Mouse (Mus musculus): ENCODE measurements around the gene Asic2.

Asic2 gene

DNA sequence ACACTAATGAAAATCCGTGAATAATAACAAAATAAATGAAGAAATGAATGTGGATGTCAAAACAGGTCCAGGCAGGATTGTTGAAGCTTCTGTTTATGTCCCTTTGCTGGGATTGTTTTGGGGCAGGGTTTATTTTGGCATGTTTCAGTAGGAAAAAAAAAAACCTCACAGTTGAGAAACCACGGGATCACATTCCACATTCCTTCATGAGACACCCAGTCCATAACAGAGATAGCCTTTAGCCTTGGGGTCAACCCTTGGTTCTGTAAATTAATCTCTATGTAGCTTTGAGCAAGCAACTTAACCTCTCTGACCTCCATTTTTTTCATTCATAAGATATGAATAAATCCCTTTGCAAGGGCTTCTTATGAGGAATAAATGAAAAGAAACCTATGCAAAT lies 127.3 kb downstream of the Asic2 start:
- DNase-seq (ENCODE audit: low spot score) = no peak

DNA sequence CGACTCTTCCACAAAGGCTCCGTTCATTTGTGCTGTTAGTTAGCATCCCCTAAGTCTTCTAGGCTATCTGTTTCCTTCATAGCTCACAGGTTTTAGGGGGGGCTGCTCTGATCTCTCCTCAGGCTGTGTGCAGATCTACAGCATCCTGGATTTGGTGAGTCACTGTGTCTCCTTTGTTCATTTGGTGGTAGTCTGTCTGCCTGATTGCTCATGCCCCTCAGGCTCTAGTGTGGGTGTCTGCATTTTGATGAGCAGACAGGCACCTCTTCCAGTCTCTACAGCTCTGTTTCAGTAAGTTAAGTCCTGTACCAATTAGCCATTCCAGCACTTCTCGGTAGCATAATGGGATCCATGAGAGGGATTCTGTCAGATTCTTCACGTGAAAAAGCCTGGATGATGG lies 129.8 kb downstream of the Asic2 start:
- DNase-seq (ENCODE audit: low spot score) = no peak

DNA sequence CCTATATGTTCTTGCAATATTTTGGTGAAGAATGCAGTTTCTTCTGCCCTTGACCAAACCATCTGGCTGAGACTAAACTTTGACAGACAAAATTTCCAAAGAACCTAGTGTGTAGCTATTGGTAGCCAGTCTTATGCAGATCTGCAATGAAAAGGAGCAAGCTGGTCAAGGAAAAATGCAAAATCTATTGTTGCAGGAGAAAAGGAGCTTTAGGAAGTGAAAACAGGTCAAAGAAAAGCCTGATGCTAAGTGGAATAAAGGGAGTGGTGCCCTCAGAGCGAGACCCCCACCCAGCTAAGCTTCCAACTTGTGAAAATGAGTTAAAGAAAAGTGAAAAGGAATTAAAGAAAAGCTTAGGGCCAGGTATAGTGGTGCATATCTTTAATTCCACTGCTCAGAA lies 135.9 kb downstream of the Asic2 start:
- DNase-seq (ENCODE audit: low spot score) = no peak

DNA sequence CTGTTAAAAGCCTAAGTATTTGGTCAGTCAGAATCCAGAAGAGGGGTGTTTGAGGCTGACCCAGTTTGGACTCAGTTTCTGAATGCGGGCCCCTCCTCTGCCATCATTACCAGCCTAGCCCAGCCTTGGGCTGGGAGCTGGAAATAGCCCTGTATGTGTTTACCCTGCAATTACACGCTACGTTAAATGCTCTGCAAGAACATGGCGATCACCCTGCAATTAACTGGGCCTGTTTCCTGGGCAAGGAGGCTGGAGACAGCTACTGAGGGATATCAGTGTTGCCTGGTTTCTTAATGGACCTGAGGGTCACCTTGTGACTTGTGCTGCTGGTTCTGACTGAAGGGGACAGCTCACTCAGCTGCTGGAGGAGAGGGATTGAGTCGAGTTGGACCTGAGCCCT lies 151.7 kb downstream of the Asic2 start:
- no peak for DNase-seq (ENCODE audit: low spot score)

- DNase-seq (ENCODE audit: low spot score) = no peak
These were observed 153.4 kb downstream of the Asic2 start for GRCm38 (mm10) chr11:81814816-81815215.

DNA sequence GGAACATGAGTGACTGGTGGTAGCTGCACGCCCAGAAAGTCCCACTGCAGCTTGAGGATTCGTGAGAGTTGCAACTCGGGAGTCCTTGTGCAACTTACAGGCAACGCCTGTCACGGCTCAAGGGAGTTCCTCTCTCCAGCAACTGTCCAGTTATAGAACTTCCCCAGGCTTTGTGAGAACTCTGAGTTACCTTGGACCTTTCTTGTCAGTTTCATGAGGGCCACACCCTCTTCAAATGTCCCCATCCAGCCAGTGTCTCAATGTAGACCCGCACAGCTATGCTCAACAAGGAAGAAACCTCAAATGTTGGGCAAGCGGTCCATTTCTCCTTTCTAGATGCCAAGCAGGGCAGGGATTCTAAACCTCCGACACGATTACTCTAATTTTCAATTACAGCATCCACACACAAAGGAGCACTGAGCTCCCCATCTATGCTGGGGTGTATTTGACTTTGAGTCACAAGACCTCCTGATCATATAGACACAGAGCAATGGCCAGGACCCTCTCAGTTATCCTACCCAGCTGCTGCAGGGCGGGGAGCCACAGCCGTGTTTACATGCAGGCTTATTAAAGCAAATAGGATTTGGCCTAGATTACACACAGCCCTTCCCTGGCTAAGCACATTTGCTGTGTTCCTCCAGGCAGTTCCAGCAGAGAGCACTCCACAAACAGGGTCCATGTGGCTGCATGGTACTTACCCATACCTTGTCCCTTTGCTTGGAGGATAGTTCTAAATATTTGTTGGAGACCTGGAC lies 161.2 kb downstream of the Asic2 start:
- DNase-seq (ENCODE audit: low spot score) = no peak

DNA sequence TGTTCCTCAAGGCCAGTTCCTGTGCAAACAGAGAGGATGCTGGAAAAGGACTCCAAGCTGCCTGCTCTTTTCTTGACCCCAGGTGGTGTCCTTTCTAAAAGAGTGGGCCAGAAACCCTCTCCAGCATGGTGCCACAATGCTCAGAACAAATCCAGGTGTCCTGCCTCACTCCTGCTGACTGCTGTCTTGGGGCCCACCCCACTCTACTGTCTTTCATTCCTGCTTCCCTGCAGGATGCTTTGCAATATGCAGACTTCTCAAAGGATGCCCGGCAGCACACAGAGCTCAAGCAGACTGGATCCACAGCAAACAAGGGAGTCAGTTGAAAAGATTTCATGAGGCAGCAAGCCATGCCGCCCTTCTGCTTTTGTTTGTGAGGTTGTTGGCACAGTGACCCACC lies 164.7 kb downstream of the Asic2 start:
- no peak for DNase-seq (ENCODE audit: low spot score)

DNA sequence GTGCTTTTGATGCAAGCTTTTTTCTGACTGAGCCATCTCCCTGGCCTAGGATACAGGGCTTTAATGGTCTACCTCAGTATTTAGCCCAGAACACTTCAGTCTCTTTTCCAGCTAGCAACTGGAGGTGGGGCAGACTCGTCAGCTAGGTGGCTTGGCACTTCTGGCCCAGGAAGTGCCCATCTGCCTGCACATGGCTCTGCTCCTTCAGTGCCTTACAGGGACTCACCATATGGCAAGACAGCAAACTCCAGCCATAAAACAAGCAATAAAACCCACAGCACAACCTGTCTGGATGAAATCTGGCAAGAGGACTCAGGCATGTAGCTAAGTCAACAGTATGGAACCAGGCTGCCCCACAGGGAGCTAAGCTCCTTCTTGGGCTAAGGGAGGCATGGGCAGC lies 165.6 kb downstream of the Asic2 start:
- no peak for DNase-seq (ENCODE audit: low spot score)

GRCm38 (mm10) chr11:81800899-81801298 lies 167.4 kb downstream of the Asic2 start:
- DNase-seq (ENCODE audit: low spot score) = no peak

DNA sequence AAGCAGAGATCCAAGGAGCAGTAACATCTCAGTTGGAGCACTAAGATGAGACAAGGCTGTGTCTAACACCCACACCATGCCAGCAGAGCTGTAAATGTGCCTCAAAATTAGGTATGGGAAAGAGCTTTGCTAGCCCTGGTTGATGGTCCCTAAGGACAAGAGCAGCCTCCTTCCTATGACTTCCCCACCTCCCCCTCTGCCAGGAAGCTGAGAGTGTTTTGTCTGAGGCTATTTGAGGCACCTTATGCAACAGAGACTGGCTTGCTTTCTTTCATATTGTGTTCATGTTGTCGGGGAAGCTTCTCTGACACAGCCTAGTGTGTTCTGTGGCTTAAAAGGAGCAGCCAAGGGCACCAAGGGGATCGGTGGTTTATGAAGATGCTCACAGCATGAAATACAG lies 174.7 kb downstream of the Asic2 start:
- DNase-seq (ENCODE audit: low spot score) = no peak

DNA sequence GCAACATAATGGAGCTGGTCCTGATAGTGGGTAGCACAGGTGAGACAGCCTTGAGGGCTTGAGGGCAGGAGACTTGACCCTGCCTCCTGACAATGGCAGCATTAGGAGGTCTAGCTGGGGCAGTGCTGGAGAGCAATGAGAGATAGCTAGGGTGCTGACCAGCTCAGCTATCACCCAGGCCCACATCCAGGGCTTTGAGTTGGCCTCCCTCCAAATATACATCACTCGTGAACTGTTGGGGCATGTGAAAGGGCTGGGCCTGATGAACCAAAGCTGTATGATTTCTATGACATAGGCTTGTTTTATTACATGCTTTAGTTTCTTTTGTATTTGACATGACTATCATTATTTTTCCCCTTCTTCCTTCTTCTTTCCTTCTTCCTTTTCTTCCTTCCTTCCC lies 176.7 kb downstream of the Asic2 start:
- no peak for DNase-seq (ENCODE audit: low spot score)

DNA sequence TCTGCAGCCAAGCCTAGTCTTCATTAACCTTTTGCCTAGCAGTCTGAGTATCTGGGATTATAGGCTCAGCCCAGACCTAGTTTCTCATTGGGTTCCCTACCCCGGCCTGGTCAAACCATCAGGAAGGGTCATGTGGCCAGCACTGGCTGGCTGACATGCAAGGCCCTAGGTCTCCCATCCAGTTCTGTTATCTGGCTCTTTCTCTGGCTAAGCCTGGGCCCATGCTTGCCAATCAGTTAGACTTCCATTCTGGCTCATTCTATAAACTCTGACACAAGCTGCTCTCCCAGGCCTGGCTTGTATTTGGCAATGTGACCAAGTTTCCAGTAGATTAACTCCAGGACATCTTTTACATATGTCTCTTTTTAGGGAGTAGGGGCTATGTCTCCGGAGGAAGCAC lies 187.7 kb downstream of the Asic2 start:
- DNase-seq (ENCODE audit: low spot score) = no peak

DNA sequence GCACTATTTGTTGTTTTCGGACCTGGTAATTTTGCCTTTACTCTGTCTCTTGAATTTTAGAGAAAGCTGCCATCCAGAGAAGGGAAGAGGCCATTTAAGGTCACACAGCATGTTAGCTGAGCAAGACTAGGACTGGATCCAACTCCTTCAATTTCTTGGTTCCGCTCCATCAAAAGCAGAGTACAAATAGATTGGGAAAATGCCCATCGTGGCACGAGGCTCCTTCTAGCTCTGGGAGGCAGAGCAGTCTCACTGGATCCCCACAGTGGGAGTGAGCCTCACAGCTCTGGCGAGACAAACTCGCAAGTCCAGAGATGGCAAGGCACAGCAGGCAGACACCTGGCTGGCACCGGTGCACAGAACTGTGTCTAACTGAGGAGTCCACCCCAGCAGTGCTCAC lies 188.4 kb downstream of the Asic2 start:
- peak; percentile 31 for DNase-seq (ENCODE audit: low spot score)

- no peak for DNase-seq (ENCODE audit: low spot score)
These were observed 196.9 kb downstream of the Asic2 start for GRCm38 (mm10) chr11:81771195-81771895.

DNA sequence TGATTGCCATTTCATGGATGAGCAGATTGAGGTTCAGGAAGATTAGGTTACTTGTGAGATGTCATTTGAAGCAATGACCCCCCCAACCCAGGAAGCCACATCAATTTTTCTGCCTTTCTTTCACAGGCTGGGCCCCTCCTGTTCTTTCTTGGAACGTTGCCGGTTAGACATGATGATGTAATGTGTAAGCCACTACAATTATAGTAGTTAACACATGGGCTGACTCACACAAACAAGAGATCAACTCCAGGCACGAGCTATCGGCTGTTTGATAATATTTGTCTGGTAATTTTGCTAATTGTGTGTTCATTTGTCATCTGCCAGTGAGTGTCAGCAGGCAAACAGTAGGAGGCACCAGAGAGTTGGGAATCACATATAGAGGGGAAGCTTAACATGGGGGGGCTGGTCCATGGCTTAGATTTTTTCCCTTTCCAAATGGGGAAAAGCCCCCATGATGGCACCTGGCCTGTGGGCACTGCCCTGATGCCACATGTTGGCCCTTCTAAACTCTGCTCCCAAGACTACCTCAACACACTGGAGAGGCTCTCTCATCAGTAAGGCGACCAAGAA lies 198.5 kb downstream of the Asic2 start:
- DNase-seq (ENCODE audit: low spot score) = no peak

- no peak for DNase-seq (ENCODE audit: low spot score)
These were observed 200.0 kb downstream of the Asic2 start for GRCm38 (mm10) chr11:81768305-81768704.

DNA sequence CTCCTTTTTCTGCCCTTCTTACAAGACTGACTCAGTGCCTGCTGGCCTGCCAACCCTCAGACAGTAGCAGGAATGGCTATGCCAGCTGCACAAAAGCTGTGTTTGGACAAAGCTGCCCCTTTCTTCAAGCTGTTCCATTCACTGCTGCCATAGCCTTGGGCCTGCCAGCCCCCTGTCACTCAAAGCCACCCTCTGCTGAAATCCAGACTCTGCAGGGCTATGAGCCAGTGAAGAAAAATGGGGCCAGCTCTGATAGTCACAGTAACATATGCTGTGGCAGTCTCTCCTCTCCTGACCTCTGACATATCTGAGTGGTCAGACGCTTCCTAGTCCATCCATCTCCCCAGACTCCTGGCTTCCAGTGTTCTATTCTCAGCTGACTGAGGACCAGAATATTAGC lies 200.5 kb downstream of the Asic2 start:
- DNase-seq (ENCODE audit: low spot score) = no peak

GRCm38 (mm10) chr11:81765288-81765687 lies 203.0 kb downstream of the Asic2 start:
- no peak for DNase-seq (ENCODE audit: low spot score)

DNA sequence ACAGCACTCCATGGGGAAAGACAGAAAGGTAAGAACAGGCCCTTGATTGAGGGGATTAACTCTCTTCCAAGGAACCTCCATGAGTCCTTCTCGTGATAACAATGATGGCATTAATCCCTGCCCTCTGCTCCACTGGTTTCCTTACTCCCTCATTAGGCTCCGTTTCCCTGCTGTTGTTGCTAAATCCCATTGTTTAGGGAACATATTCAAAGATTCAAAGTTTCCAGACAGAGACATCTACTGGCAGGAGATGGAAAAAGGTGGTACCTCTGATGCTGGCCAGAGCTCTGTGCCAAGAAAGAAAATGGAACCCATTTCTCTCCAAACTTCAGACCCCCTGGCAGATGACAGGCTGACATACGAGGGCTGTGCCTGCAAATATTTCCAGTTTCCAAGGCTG lies 203.5 kb downstream of the Asic2 start:
- DNase-seq (ENCODE audit: low spot score) = no peak

GRCm38 (mm10) chr11:81757221-81757620 lies 211.0 kb downstream of the Asic2 start:
- DNase-seq (ENCODE audit: low spot score) = no peak

- DNase-seq (ENCODE audit: low spot score) = no peak
These were observed 217.4 kb downstream of the Asic2 start for GRCm38 (mm10) chr11:81750876-81751275.

- no peak for DNase-seq (ENCODE audit: low spot score)
These were observed 218.2 kb downstream of the Asic2 start for GRCm38 (mm10) chr11:81750016-81750415.

DNA sequence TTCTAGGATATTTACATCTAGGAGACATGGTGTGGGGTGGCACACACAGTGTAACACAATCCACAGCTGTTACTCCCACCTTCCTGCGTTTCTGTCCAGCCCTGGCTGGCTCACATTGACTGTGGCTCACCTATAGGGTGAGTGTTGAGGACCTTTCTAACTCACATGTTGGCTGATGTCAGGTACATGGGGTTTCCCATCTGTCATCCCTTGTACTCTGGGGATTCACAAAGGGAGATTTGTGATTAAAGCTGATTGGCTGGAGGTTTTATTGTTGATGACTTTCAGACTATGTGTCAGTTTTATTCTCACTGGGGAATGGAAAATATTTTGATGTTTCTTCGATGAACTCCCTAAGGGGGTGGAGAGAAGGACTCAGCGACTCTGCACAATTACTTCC lies 229.3 kb downstream of the Asic2 start:
- DNase-seq (ENCODE audit: low spot score) = no peak

DNA sequence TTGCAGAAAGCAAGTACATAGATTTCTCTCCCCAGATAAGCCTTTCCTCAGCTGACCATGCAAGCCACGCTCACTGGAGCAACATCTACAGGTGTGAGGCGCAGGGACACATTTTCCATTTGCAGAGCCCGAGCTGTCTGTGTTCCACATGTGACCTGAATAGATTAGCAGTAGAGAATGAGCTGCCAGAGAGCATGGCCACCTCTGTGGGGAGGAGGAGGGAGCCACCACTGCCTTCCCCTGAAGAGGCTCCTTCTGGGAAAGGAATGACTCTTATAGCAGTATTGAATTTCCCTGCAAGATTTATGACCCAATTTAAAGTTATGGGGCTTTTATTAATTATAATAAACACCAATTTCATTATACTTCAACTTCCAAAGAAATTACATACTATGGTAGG lies 230.5 kb downstream of the Asic2 start:
- DNase-seq (ENCODE audit: low spot score) = no peak

Data from lung, postnatal 25 days (tissue).